Mouse (Mus musculus) intestine, embryonic 15.5 days (tissue): ENCODE measurements around the gene Irx2. TPM values are rescaled to one million over a fixed set of nuclear protein-coding genes. Genes with fewer than 3 reads are reported as not detected.
A peak's percentile ranks its signal among the peaks of the same experiment; 100 is the strongest.

Experiments
- ATAC-seq: fragments of 200-750 bp; cut with Nextera tagmentation; 2 replicates; pipeline ENCODE4 v1.8.0; 2017; ENCODE audit warnings: moderate TSS enrichment, moderate library complexity
- H3K27ac ChIP-seq: fragments of 300-500 bp; sonication (generic); 2 replicates; pipeline ENCODE4 v1.5.1; 2015; ENCODE audit warnings: mild to moderate bottlenecking, inconsistent platforms
- H3K27me3 ChIP-seq: fragments of 300-500 bp; sonication (generic); replicated peaks from 2 replicates; pipeline ENCODE4 v1.6.1; 2015; ENCODE audit warnings: inconsistent platforms
- H3K36me3 ChIP-seq: fragments of 300-500 bp; sonication (generic); 2 replicates; pipeline ENCODE4 v1.6.1; 2015; ENCODE audit warnings: inconsistent platforms
- H3K4me1 ChIP-seq: fragments of 300-500 bp; sonication (generic); replicated peaks from 2 replicates; pipeline ENCODE4 v1.6.1; 2015; ENCODE audit warnings: inconsistent platforms
- H3K4me2 ChIP-seq: fragments of 300-500 bp; sonication (generic); replicated peaks from 2 replicates; pipeline ENCODE4 v1.6.1; 2015; ENCODE audit warnings: mild to moderate bottlenecking, inconsistent platforms
- H3K4me3 ChIP-seq: fragments of 300-500 bp; sonication (generic); replicated peaks from 2 replicates; pipeline ENCODE4 v1.5.1; 2015; ENCODE audit warnings: inconsistent platforms
- H3K9ac ChIP-seq: fragments of 300-500 bp; sonication (generic); 2 replicates; pipeline ENCODE4 v1.6.1; 2015; ENCODE audit warnings: inconsistent platforms
- H3K9me3 ChIP-seq: fragments of 300-500 bp; sonication (generic); 2 replicates; pipeline ENCODE4 v1.6.1; 2016; ENCODE audit warnings: inconsistent platforms
- WGBS: fragments of 180-500 bp; shearing (Covaris S2); methylation state at CpG from one replicate; pipeline ENCODE4 v1.1.7; 2015; 5-methylcytosine and 5-hydroxymethylcytosine counted together
- polyA plus RNA-seq: library from polyadenylated mRNA; unstranded; fragments of >200 nt; fragmentation: Nextera tagmentation; extraction: Ambion mirVana; gene quantifications from 2 replicates; pipeline ENCODE4 v1.2.1, GENCODE M21; 2015

Irx2 gene
- 0.25 and 0.35 TPM in 2 replicates for polyA plus RNA-seq

GRCm38 (mm10) chr13:72628462-72628916 lies at the start of gene Irx2:
Gene Irx2, plus strand, starts transcription at chr13:72628820.
- under 1% methylated on average over 43 of the region's 45 CpGs for WGBS
- no peak within 1 kb of the TSS for H3K27ac ChIP-seq

DNA sequence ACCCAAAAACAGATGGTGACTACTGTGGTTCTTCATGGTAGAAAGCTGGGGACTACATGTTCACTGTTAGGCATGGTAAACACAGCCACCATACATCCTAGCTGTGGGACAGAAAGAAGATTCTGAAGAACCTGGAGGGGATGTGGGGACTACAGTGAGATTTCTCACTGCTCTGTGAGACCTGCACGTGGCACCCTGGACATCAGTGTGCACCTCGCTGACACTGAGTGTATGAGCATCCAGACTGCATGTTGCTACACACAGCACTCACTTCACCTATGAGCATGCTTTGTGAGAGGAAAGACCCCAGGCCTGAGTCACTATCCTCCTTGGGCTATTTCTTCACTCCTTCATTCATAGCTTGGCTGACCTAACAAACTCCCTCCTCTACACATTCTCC lies 47.3 kb upstream of the Irx2 start:
- Histone ChIP-seq H3K9ac (no peak overlapping the region), H3K4me3 (no peak overlapping the region), H3K27me3 (no peaks in the 10 kb centered on the region), H3K9me3 (no peaks in the 10 kb centered on the region), H3K4me2 (no peak overlapping the region), H3K27ac (no peak overlapping the region), H3K36me3 (no peaks in the 10 kb centered on the region), H3K4me1 (no peaks in the 10 kb centered on the region)
- 83% methylated on average over 2 of the region's 2 CpGs for WGBS
- ATAC-seq: no peak

More at GRCm38 (mm10) chr13:72628462-72628916, at the start of gene Irx2:
- peak within 1 kb of the TSS; percentile 98 for H3K4me2 ChIP-seq
- H3K9me3 ChIP-seq: no peaks in the 10 kb centered on the region
- H3K4me3 ChIP-seq: peak within 1 kb of the TSS; percentile 53
- peak within 1 kb of the TSS; percentile 31; the same call in 1 of the 2 replicates for H3K9ac ChIP-seq
- H3K36me3 ChIP-seq: no peaks in the 10 kb centered on the region
- H3K4me1 ChIP-seq: peaks cover 26% of the 10 kb centered on the region
- peak; percentile 94 for ATAC-seq
- H3K27me3 ChIP-seq: peaks cover 91% of the 10 kb centered on the region

- Histone ChIP-seq H3K27me3 (no peaks in the 10 kb centered on the region), H3K4me2 (no peak overlapping the region), H3K36me3 (no peaks in the 10 kb centered on the region), H3K27ac (no peak overlapping the region), H3K4me1 (no peaks in the 10 kb centered on the region), H3K9ac (no peak overlapping the region), H3K4me3 (no peak overlapping the region), H3K9me3 (no peaks in the 10 kb centered on the region)
- ATAC-seq: no peak
- 58% methylated on average over 4 of the region's 4 CpGs for WGBS
Measured at GRCm38 (mm10) chr13:72592526-72592925, 36.1 kb upstream of the Irx2 start.

- WGBS: 33% methylated on average over 6 of the region's 6 CpGs
- ATAC-seq: no peak
Measured at GRCm38 (mm10) chr13:72593310-72593709, 35.3 kb upstream of the Irx2 start.

DNA sequence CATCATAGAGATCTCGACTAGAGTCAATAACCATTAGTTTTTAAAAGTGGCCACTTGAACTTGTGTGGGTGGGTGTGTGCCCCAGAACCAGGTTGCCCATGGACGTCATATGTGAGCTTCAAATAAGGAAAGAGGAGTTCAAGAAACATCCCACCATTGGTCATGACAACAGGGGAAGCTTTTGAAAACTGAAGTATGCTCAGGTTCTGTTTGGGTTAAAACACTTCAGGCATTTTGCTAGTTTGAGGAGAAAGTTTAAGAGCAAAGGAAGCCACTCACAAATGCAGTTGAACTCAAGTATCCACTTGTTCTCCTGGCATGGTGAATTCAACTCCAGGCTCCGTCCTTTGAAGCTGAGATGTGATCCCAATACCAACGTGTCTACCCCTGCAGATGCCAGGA lies 34.9 kb upstream of the Irx2 start:
- no peaks in the 10 kb centered on the region for H3K27me3 ChIP-seq

More at GRCm38 (mm10) chr13:72593310-72593709, 35.3 kb upstream of the Irx2 start:
- H3K4me3 ChIP-seq: no peak overlapping the region
- H3K27ac ChIP-seq: no peak overlapping the region
- no peak overlapping the region for H3K9ac ChIP-seq
- H3K36me3 ChIP-seq: no peaks in the 10 kb centered on the region
- no peaks in the 10 kb centered on the region for H3K9me3 ChIP-seq
- H3K27me3 ChIP-seq: no peaks in the 10 kb centered on the region
- no peaks in the 10 kb centered on the region for H3K4me1 ChIP-seq
- no peak overlapping the region for H3K4me2 ChIP-seq

DNA sequence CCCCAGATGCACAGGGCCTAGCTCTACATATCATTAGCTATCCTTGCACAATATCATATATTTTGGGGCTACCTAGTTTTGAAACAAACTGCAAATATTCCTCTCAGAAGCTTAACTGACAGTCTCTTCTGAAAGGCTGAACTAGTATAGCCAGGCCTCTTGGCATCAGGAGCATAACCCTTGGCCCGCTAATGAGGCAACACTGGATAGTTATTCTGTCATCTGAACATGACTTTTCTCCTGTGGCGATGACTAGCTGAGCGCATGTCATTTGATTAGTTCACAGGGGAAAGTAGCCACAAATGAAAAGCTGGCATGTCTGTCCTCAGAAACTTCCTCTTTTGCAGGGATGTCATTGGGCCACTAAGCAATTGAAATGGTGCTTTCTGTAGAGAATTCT lies 29.4 kb upstream of the Irx2 start:
- Histone ChIP-seq H3K9me3 (no peaks in the 10 kb centered on the region), H3K9ac (no peak overlapping the region), H3K27me3 (no peaks in the 10 kb centered on the region), H3K4me1 (no peaks in the 10 kb centered on the region), H3K36me3 (no peaks in the 10 kb centered on the region), H3K4me2 (no peak overlapping the region), H3K27ac (no peak overlapping the region), H3K4me3 (no peak overlapping the region)
- ATAC-seq: no peak
- 93% methylated on average over 3 of the region's 3 CpGs for WGBS

More for the DNA sequence above, 34.9 kb upstream of the Irx2 start:
- no peaks in the 10 kb centered on the region for H3K4me1 ChIP-seq
- no peak overlapping the region for H3K27ac ChIP-seq
- H3K9me3 ChIP-seq: no peaks in the 10 kb centered on the region
- H3K4me2 ChIP-seq: no peak overlapping the region
- H3K4me3 ChIP-seq: no peak overlapping the region
- no peaks in the 10 kb centered on the region for H3K36me3 ChIP-seq
- ATAC-seq: no peak
- 48% methylated on average over 4 of the region's 4 CpGs for WGBS
- H3K9ac ChIP-seq: no peak overlapping the region

DNA sequence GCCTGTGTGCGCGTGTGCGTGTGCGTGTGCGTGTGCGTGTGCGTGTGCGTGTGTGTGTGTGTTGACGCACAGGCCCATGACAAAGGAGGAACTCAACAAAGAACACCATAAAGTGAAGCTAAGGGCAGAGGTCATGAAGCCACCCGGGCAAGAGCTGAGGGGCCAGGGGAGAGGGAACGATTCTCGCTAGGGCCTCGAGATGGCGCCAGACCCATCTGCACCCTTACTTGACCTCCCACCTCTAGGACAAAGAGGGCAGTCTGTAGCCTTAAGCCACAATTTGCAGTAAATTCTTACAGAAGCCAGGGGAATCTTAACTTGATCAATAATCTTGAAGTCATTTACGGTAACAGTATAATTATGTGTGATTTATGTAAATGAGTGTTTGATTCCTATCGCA lies 19.9 kb upstream of the Irx2 start:
- Histone ChIP-seq H3K4me1 (no peaks in the 10 kb centered on the region), H3K4me3 (no peak overlapping the region), H3K36me3 (no peaks in the 10 kb centered on the region), H3K9ac (no peak overlapping the region), H3K27me3 (0 out of 2 replicates have a peak, but pooled peaks cover 3% of the 10 kb centered on the region), H3K4me2 (no peak overlapping the region), H3K9me3 (no peaks in the 10 kb centered on the region), H3K27ac (no peak overlapping the region)
- WGBS: 65% methylated on average over 16 of the region's 16 CpGs
- ATAC-seq: no peak

GRCm38 (mm10) chr13:72610277-72610676 lies 18.3 kb upstream of the Irx2 start:
- H3K36me3 ChIP-seq: no peaks in the 10 kb centered on the region
- H3K9ac ChIP-seq: no peak overlapping the region
- no peak overlapping the region for H3K27ac ChIP-seq
- no peak overlapping the region for H3K4me3 ChIP-seq
- H3K27me3 ChIP-seq: 0 out of 2 replicates have a peak, but pooled peaks cover 3% of the 10 kb centered on the region
- WGBS: 83% methylated on average over 2 of the region's 2 CpGs
- H3K4me2 ChIP-seq: no peak overlapping the region
- H3K4me1 ChIP-seq: no peaks in the 10 kb centered on the region
- H3K9me3 ChIP-seq: no peaks in the 10 kb centered on the region
- no peak for ATAC-seq

GRCm38 (mm10) chr13:72623926-72624846 lies 4.4 kb upstream of the Irx2 start:
- 3% methylated on average over 46 of the region's 46 CpGs for WGBS
- no peaks in the 10 kb centered on the region for H3K36me3 ChIP-seq
- H3K27ac ChIP-seq: no peak overlapping the region

GRCm38 (mm10) chr13:72624847-72625170 lies 3.8 kb upstream of the Irx2 start:
- no peak overlapping the region for H3K27ac ChIP-seq
- no peaks in the 10 kb centered on the region for H3K9me3 ChIP-seq
- WGBS: 11% methylated on average over 6 of the region's 6 CpGs
- peak overlapping the region; percentile 49 for H3K4me2 ChIP-seq
- peak overlapping the region; percentile 24 for H3K4me3 ChIP-seq
- H3K4me1 ChIP-seq: peaks cover 19% of the 10 kb centered on the region
- no peak for ATAC-seq
- no peaks in the 10 kb centered on the region for H3K36me3 ChIP-seq
- H3K27me3 ChIP-seq: peaks cover 81% of the 10 kb centered on the region
- no peak overlapping the region for H3K9ac ChIP-seq

More at GRCm38 (mm10) chr13:72623926-72624846, 4.4 kb upstream of the Irx2 start:
- H3K27me3 ChIP-seq: peaks cover 75% of the 10 kb centered on the region
- peak overlapping the region; percentile 49 for H3K4me2 ChIP-seq
- no peak for ATAC-seq
- no peak overlapping the region for H3K9ac ChIP-seq
- no peaks in the 10 kb centered on the region for H3K9me3 ChIP-seq
- peaks cover 17% of the 10 kb centered on the region for H3K4me1 ChIP-seq
- peak overlapping the region; percentile 24 for H3K4me3 ChIP-seq

- WGBS: 12% methylated on average over 28 of the region's 28 CpGs
- H3K4me3 ChIP-seq: no peak overlapping the region
- H3K27me3 ChIP-seq: peaks cover 86% of the 10 kb centered on the region
- no peaks in the 10 kb centered on the region for H3K36me3 ChIP-seq
- ATAC-seq: no peak
- no peak overlapping the region for H3K9ac ChIP-seq
- H3K4me1 ChIP-seq: peaks cover 19% of the 10 kb centered on the region
- H3K9me3 ChIP-seq: no peaks in the 10 kb centered on the region
- H3K4me2 ChIP-seq: peak overlapping the region; percentile 49; the same call in 1 of the 2 replicates
- no peak overlapping the region for H3K27ac ChIP-seq
Measured at GRCm38 (mm10) chr13:72625236-72625950, 3.2 kb upstream of the Irx2 start.
